Mouse (Mus musculus) bone marrow, adult 2 months (tissue): Measurements from ENCODE around the gene Lrrc1.

ENCODE experiments used
- CTCF ChIP-seq: fragments of 200-500 bp; IDR thresholded peaks from 2 replicates; pipeline ENCODE4 v1.5.1; 2011; ENCODE audit warnings: low read length, control low read depth; ENCODE audit not compliant: control insufficient read depth, insufficient read depth
- POLR2A ChIP-seq: fragments of 200-500 bp; IDR thresholded peaks from 2 replicates; pipeline ENCODE4 v1.6.1; 2011; ENCODE audit warnings: low read depth, mild to moderate bottlenecking, control low read depth, low read length, borderline replicate concordance; ENCODE audit not compliant: control insufficient read depth

DNA sequence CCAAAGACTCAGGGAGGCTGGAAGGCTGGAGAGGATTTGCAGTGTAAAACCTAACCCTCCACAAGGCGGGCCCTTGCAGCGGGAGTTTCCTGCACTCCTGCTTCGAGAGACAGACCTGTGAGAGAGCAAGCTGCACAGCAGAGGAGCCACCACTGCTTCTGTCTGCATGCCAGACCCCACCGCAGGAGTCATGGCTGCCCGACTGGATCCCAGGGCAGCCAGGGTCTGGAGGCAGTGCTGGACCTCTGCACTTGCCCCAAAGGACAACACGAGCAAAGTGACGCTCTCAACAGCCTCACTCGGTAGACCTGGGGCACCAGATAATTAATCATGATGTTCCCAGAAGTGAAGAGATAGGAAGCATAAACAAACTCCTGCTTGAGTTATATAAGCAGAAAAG, 72.1 kb downstream of the Lrrc1 start:
- TF ChIP-seq POLR2A: 0 out of 2 replicates have a peak, but pooled peaks have one; percentile 13
- TF ChIP-seq CTCF: no peak
